Mouse (Mus musculus): Measurements from ENCODE around the gene Efcab6. TPM values are rescaled to one million over a fixed set of nuclear protein-coding genes. Genes with fewer than 3 reads are reported as not detected.

Efcab6 gene
- total RNA-seq, 2 experiments from 2014 or later, result 4.5 to 9.4 TPM

- DNase-seq (ENCODE audit: extremely low spot score in 1 of 2, low spot score in 1 of 2), result no peak
Observed at GRCm38 (mm10) chr15:83828011-83828410, 237.2 kb downstream of the Efcab6 start.

Other genes starting within 250 kb of the Efcab6 start
- gene Sult4a1, start 40.4 kb upstream of the Efcab6 start, total RNA-seq (2021), result 100 to 1,000 TPM; 320 to 354 TPM
- gene Pnpla5, start 57.8 kb upstream of the Efcab6 start, total RNA-seq (2021), result not detected
- gene Pnpla3, start 102.5 kb upstream of the Efcab6 start, total RNA-seq (2021), result 1 to 10 TPM; 7.9 to 9.7 TPM
- 10 to 100 TPM; 90.3 to 92.3 TPM for gene Samm50, start 126.9 kb upstream of the Efcab6 start, total RNA-seq (2021)
- 10 to 100 TPM; 43.5 to 44.3 TPM for gene Parvb, start 166.7 kb upstream of the Efcab6 start, total RNA-seq (2021)

Measured in layer of hippocampus, postnatal 25 days (tissue).